Mouse (Mus musculus) forebrain, postnatal 0 days (tissue): ENCODE measurements at regions not wholly inside any gene's neighbourhood (a gene's known extent, or its start where the extent isn't known, plus 50 kb on each side); places are given as distances from the start of the nearest gene placed in this dataset.

Experiments used
- ATAC-seq: fragments of 200-750 bp; cut with Nextera tagmentation; 2 replicates; pipeline ENCODE4 v1.8.0; 2017; ENCODE audit warnings: mild to moderate bottlenecking, moderate library complexity
- DNase-seq: peaks from one replicate; pipeline ENCODE4 v3.0.0-alpha.2; 2015
- H3K27ac ChIP-seq: fragments of 300-500 bp; sonication (generic); 2 replicates; pipeline ENCODE4 v1.5.1; 2014; ENCODE audit warnings: low read depth, mild to moderate bottlenecking, antibody characterized with exemption, low read length, moderate library complexity, mixed read lengths
- H3K27me3 ChIP-seq: fragments of 300-500 bp; sonication (generic); 2 replicates; pipeline ENCODE4 v1.6.1; 2014; ENCODE audit warnings: mild to moderate bottlenecking, low read length, mixed read lengths; ENCODE audit not compliant: insufficient read depth
- H3K36me3 ChIP-seq: fragments of 300-500 bp; sonication (generic); 2 replicates; pipeline ENCODE4 v1.6.1; 2014; ENCODE audit warnings: mild to moderate bottlenecking, moderate library complexity; ENCODE audit not compliant: insufficient read depth
- H3K4me1 ChIP-seq: fragments of 300-500 bp; sonication (generic); 2 replicates; pipeline ENCODE4 v1.6.1; 2014; ENCODE audit warnings: antibody characterized with exemption; ENCODE audit not compliant: insufficient read depth
- H3K4me2 ChIP-seq: fragments of 300-500 bp; sonication (generic); 2 replicates; pipeline ENCODE4 v1.6.1; 2014; ENCODE audit warnings: low read depth, mild to moderate bottlenecking, moderate library complexity
- H3K4me3 ChIP-seq: fragments of 300-500 bp; sonication (generic); 2 replicates; pipeline ENCODE4 v1.5.1; 2014; ENCODE audit warnings: low read depth, low read length, mixed read lengths
- H3K9ac ChIP-seq: fragments of 300-500 bp; sonication (generic); 2 replicates; pipeline ENCODE4 v1.6.1; 2014; ENCODE audit warnings: mild to moderate bottlenecking
- H3K9me3 ChIP-seq: fragments of 300-500 bp; sonication (generic); 2 replicates; pipeline ENCODE4 v1.6.1; 2016; ENCODE audit warnings: low read length
- CTCF ChIP-seq: sonication (generic); IDR thresholded peaks from 2 replicates; pipeline ENCODE4 v1.5.1; 2016; ENCODE audit warnings: antibody characterized with exemption, control low read depth, low read depth
- WGBS: fragments of 180-500 bp; shearing (Covaris S2); extraction: QIAGEN DNeasy Blood & Tissue Kit; methylation state at CpG from one replicate; pipeline ENCODE4 v1.1.7; 2014; 5-methylcytosine and 5-hydroxymethylcytosine counted together

- Histone ChIP-seq H3K4me1 (no peaks in the 10 kb centered on the region), H3K9me3 (no peaks in the 10 kb centered on the region), H3K36me3 (no peaks in the 10 kb centered on the region), H3K4me3 (no peak overlapping the region), H3K4me2 (no peak overlapping the region), H3K9ac (no peak overlapping the region), H3K27me3 (no peaks in the 10 kb centered on the region), H3K27ac (no peak overlapping the region)
- ATAC-seq (0 out of 2 replicates have a peak, but pooled peaks have one; percentile 14), DNase-seq (no peak)
- WGBS, result 78% methylated on average over 2 of the region's 2 CpGs
- TF ChIP-seq CTCF, result no peak
These were observed 563.0 kb downstream of the Pdcd6ip start for GRCm38 (mm10) chr9:113145036-113145435.

- Histone ChIP-seq H3K36me3 (no peaks in the 10 kb centered on the region), H3K9me3 (no peaks in the 10 kb centered on the region), H3K9ac (no peak overlapping the region), H3K4me2 (no peak overlapping the region), H3K27ac (no peak overlapping the region), H3K4me1 (no peaks in the 10 kb centered on the region), H3K4me3 (no peak overlapping the region), H3K27me3 (no peaks in the 10 kb centered on the region)
- DNase-seq (no peak), ATAC-seq (no peak)
- 83% methylated on average over 3 of the region's 3 CpGs for WGBS
- no peak for TF ChIP-seq CTCF
These were observed 573.4 kb downstream of the Pdcd6ip start for GRCm38 (mm10) chr9:113134611-113135010.

- TF ChIP-seq CTCF, result no peak
- peak; percentile 32; the same call in 1 of the 2 replicates for ATAC-seq
- Histone ChIP-seq H3K9me3 (no peaks in the 10 kb centered on the region), H3K27ac (no peak overlapping the region), H3K4me1 (no peaks in the 10 kb centered on the region), H3K36me3 (no peaks in the 10 kb centered on the region), H3K27me3 (no peaks in the 10 kb centered on the region), H3K4me3 (no peak overlapping the region), H3K9ac (no peak overlapping the region), H3K4me2 (no peak overlapping the region)
- no peak for DNase-seq
- WGBS, result 68% methylated on average over 7 of the region's 7 CpGs
These were observed 584.9 kb downstream of the Pdcd6ip start for GRCm38 (mm10) chr9:113123004-113123692.

- no peak for ATAC-seq
- Histone ChIP-seq H3K4me3 (no peak overlapping the region), H3K27ac (no peak overlapping the region), H3K9ac (no peak overlapping the region), H3K27me3 (no peaks in the 10 kb centered on the region), H3K4me2 (no peak overlapping the region), H3K4me1 (no peaks in the 10 kb centered on the region), H3K36me3 (no peaks in the 10 kb centered on the region), H3K9me3 (no peaks in the 10 kb centered on the region)
- DNase-seq, result no peak
- 86% methylated on average over 3 of the region's 3 CpGs for WGBS
- no peak for TF ChIP-seq CTCF
These were observed 585.8 kb downstream of the Pdcd6ip start for GRCm38 (mm10) chr9:113122253-113122749.

- no peak for DNase-seq
- no peak overlapping the region for H3K9ac ChIP-seq
- no peaks in the 10 kb centered on the region for H3K4me1 ChIP-seq
- TF ChIP-seq CTCF, result no peak
- H3K27me3 ChIP-seq, result no peaks in the 10 kb centered on the region
- no peak for ATAC-seq
- no peaks in the 10 kb centered on the region for H3K36me3 ChIP-seq
- H3K4me3 ChIP-seq, result no peak overlapping the region
- no peak overlapping the region for H3K4me2 ChIP-seq
- H3K27ac ChIP-seq, result no peak overlapping the region
- H3K9me3 ChIP-seq, result no peaks in the 10 kb centered on the region
These were observed 587.7 kb downstream of the Pdcd6ip start for GRCm38 (mm10) chr9:113120385-113120784.

- no peak for DNase-seq
These were observed 588.3 kb downstream of the Pdcd6ip start for GRCm38 (mm10) chr9:113119721-113120120.

GRCm38 (mm10) chr9:113115576-113115975 lies 592.5 kb downstream of the Pdcd6ip start:
- Histone ChIP-seq H3K4me2 (no peak overlapping the region), H3K27ac (no peak overlapping the region), H3K36me3 (no peaks in the 10 kb centered on the region), H3K4me1 (no peaks in the 10 kb centered on the region), H3K9me3 (no peaks in the 10 kb centered on the region), H3K9ac (no peak overlapping the region), H3K27me3 (no peaks in the 10 kb centered on the region), H3K4me3 (no peak overlapping the region)
- ATAC-seq (no peak), DNase-seq (no peak)
- no peak for TF ChIP-seq CTCF
- 82% methylated on average over 5 of the region's 5 CpGs for WGBS

More at GRCm38 (mm10) chr9:113119721-113120120, 588.3 kb downstream of the Pdcd6ip start:
- Histone ChIP-seq H3K9ac (no peak overlapping the region), H3K4me2 (no peak overlapping the region), H3K27ac (no peak overlapping the region), H3K4me3 (no peak overlapping the region), H3K36me3 (no peaks in the 10 kb centered on the region), H3K27me3 (no peaks in the 10 kb centered on the region), H3K9me3 (no peaks in the 10 kb centered on the region), H3K4me1 (no peaks in the 10 kb centered on the region)
- no peak for ATAC-seq
- WGBS, result 88% methylated on average over 1 of the region's 1 CpGs
- TF ChIP-seq CTCF, result no peak
